Mouse (Mus musculus): ENCODE measurements around the gene Gm14137. TPM values are rescaled to one million over a fixed set of nuclear protein-coding genes. Genes with fewer than 3 reads are reported as not detected.

Gm14137 gene
- total and polyA plus RNA-seq, 3 experiments: 2.3 to 9.2 (median 3.3) TPM

GRCm38 (mm10) chr2:119166901-119167865 lies 7.1 kb upstream of the Gm14137 start, which contains the start of gene Gchfr:
Gene Gchfr, plus strand, starts transcription at chr2:119167773.
- peak; percentile 26; the same call in 1 of the 2 replicates for TF ChIP-seq NRF1 (IDR thresholded peaks at IDR 0.05; ENCODE audit: low read depth, low read length)
- TF ChIP-seq ZKSCAN1 (IDR thresholded peaks at IDR 0.05; ENCODE audit: borderline replicate concordance, low read depth, low read length): no peak
- no peak for TF ChIP-seq KAT2A (IDR thresholded peaks at IDR 0.05; ENCODE audit: insufficient replicate concordance, low read length)
- no peak for TF ChIP-seq USF2 (conservative IDR thresholded peaks at IDR 0.05; ENCODE audit: low read depth, low read length)
- TF ChIP-seq NELFE (IDR thresholded peaks at IDR 0.05; ENCODE audit: low read depth, low read length): no peak
- peak; percentile 23; the same call in 1 of the 2 replicates for TF ChIP-seq IRF4 (IDR thresholded peaks at IDR 0.05; ENCODE audit: low read depth, low read length)
- no peak for TF ChIP-seq JUN (IDR thresholded peaks at IDR 0.05; ENCODE audit: insufficient read depth, low read depth, low read length)
- TF ChIP-seq RCOR1 (conservative IDR thresholded peaks at IDR 0.05; ENCODE audit: low read depth, low read length): no peak
- TF ChIP-seq ZNF384 (IDR thresholded peaks at IDR 0.05; ENCODE audit: low read depth, low read length): no peak
- no peak for TF ChIP-seq BHLHE40 (IDR thresholded peaks at IDR 0.05; ENCODE audit: low read depth, low read length)
- no peak for TF ChIP-seq POLR2A (IDR thresholded peaks at IDR 0.05; ENCODE audit: low read depth, low read length)
- peak; percentile 7; the same call in 1 of the 2 replicates for TF ChIP-seq SMC3 (IDR thresholded peaks at IDR 0.05; ENCODE audit: low read depth, low read length)
- TF ChIP-seq ZC3H11A (IDR thresholded peaks at IDR 0.05; ENCODE audit: low read depth, low read length): no peak
- TF ChIP-seq TCF12 (IDR thresholded peaks at IDR 0.05; ENCODE audit: low read depth, low read length): 0 out of 2 replicates have a peak, but pooled peaks have one; percentile 32
- no peak for TF ChIP-seq GABPA (IDR thresholded peaks at IDR 0.05; ENCODE audit: insufficient replicate concordance, low read depth, low read length)
- no peak for TF ChIP-seq POLR2AphosphoS2 (IDR thresholded peaks at IDR 0.05; ENCODE audit: low read depth, low read length)
- no peak for TF ChIP-seq CHD2 (IDR thresholded peaks at IDR 0.05; ENCODE audit: low read length)
- no peak for TF ChIP-seq JUND (conservative IDR thresholded peaks at IDR 0.05; ENCODE audit: low read depth, low read length)
- no peak for TF ChIP-seq MAFK (IDR thresholded peaks at IDR 0.05; ENCODE audit: insufficient replicate concordance, low read length)
- no peak for TF ChIP-seq CHD1 (IDR thresholded peaks at IDR 0.05; ENCODE audit: low read depth, low read length)
- no peak for TF ChIP-seq MAZ (IDR thresholded peaks at IDR 0.05; ENCODE audit: low read depth, low read length)
- TF ChIP-seq ZMIZ1 (IDR thresholded peaks at IDR 0.05; ENCODE audit: low read depth, low read length): no peak
- TF ChIP-seq PAX5 (IDR thresholded peaks at IDR 0.05; ENCODE audit: low read length): no peak
- TF ChIP-seq SIN3A (IDR thresholded peaks at IDR 0.05; ENCODE audit: low read length): peak; percentile 85
- 0 out of 4 replicates have a peak, but pooled peaks of 1 of the 2 experiments have one; percentile 14 for TF ChIP-seq CTCF (conservative IDR thresholded peaks at IDR 0.05 in 1 of 2, IDR thresholded peaks at IDR 0.05 in 1 of 2; ENCODE audit: low read depth in 2 of 2, low read length in 2 of 2)
- no peak for TF ChIP-seq ELF1 (IDR thresholded peaks at IDR 0.05; ENCODE audit: low read depth, low read length)
- no peak for TF ChIP-seq E2F4 (IDR thresholded peaks at IDR 0.05; ENCODE audit: insufficient replicate concordance, low read depth, low read length)
- TF ChIP-seq MAX (IDR thresholded peaks at IDR 0.05; ENCODE audit: low read length): peak; percentile 66; the same call in 1 of the 2 replicates
- no peak for TF ChIP-seq RAD21 (IDR thresholded peaks at IDR 0.05; ENCODE audit: low read depth, low read length)
- TF ChIP-seq TBP (conservative IDR thresholded peaks at IDR 0.05; ENCODE audit: low read depth, low read length): no peak
- TF ChIP-seq MXI1 (IDR thresholded peaks at IDR 0.05; ENCODE audit: low read depth, low read length): peak; percentile 43; the same call in 1 of the 2 replicates
- TF ChIP-seq HCFC1 (IDR thresholded peaks at IDR 0.05; ENCODE audit: low read depth, low read length): no peak
- peak within 1 kb of the TSS; percentile 74 for H3K4me2 ChIP-seq (ENCODE audit: insufficient read depth, low read depth, poor library complexity, severe bottlenecking)
- DNase-seq (ENCODE audit: extremely low read depth): no peak
- H3K4me3 ChIP-seq (replicated peaks in 1 of 3; ENCODE audit: low read depth in 2 of 3, low read length in 2 of 3, poor library complexity in 1 of 3): peak within 1 kb of the TSS; percentile 30 to 57 (median 37)
- H3K9me3 ChIP-seq (replicated peaks; ENCODE audit: low read length): peaks cover 8% of the 10 kb centered on the region
- no peaks in the 10 kb centered on the region for H3K79me2 ChIP-seq (replicated peaks; ENCODE audit: control insufficient read depth, extremely low read depth, insufficient read depth, poor library complexity, severe bottlenecking)
- peaks cover 10% of the 10 kb centered on the region for H3K27me3 ChIP-seq (replicated peaks)
- H3K27ac ChIP-seq (ENCODE audit: insufficient read depth, low read depth): no peak within 1 kb of the TSS
- H3K9ac ChIP-seq (ENCODE audit: insufficient read depth, low read depth): no peak within 1 kb of the TSS; the same call in 1 of the 2 replicates
- dilution Hi-C loops (cut with MboI; ENCODE audit: extremely low pct_ligation_motif_present, extremely low pct_unique_long_range_greater_than_20kb, low sequenced_read_pairs) (no loop called here), in situ Hi-C loops (cut with MboI; ENCODE audit: low pct_ligation_motif_present, low pct_unique_long_range_greater_than_20kb, low sequenced_read_pairs) (no loop called here)
- peaks cover 17 to 57% of the 10 kb centered on the region in 2 experiments for H3K4me1 ChIP-seq (ENCODE audit: control insufficient read depth in 1 of 2, insufficient read depth in 2 of 2)
- H3K36me3 ChIP-seq (replicated peaks in 1 of 2; ENCODE audit: control insufficient read depth in 1 of 2, insufficient read depth in 1 of 2, low read length in 1 of 2): peaks cover 0 to 5% of the 10 kb centered on the region in 2 experiments
